28 mouse cellular contexts compared by ENCODE assay signal in genomic region chr15:25129572-25129971, GRCm38 (mm10).
DNase-seq lines count a peak whose midpoint lies in the region; ATAC-seq and TF ChIP-seq lines count a peak whose summit lies in the region.
"Had no signal": no experiment of that assay in that cellular context is flagged by ENCODE, and none has a peak within 500 bp of the region (broad histone marks: within the 10 kb centered on the region; RNA-seq: fewer than 3 reads in every experiment).

No protein-coding gene starts in this region.

- peak; percentile 73 for ATAC-seq in forebrain, embryonic 15.5 days (replicated peaks)
- no peak for ATAC-seq in forebrain, embryonic 11.5 days (replicated peaks; ENCODE audit: low FRiP score)
- ATAC-seq in hindbrain, embryonic 15.5 days (ENCODE audit: low FRiP score, low read depth): no peak
- ATAC-seq in midbrain, embryonic 14.5 days (ENCODE audit: low FRiP score, low TSS enrichment): peak; percentile 46; the same call in 1 of the 2 replicates
- ATAC-seq: CD4-positive, CD25-positive, alpha-beta regulatory T cell, adult 4 months; intestine, embryonic 16.5 days had no signal

- H3K4me3 ChIP-seq in forebrain, embryonic 15.5 days: no peak overlapping the region
- H3K4me3 ChIP-seq in forebrain, embryonic 11.5 days (ENCODE audit: low read depth, low read length): no peak overlapping the region
- no peak overlapping the region for H3K4me3 ChIP-seq in hindbrain, embryonic 15.5 days
- H3K4me3 ChIP-seq in midbrain, embryonic 14.5 days (replicated peaks; ENCODE audit: low read depth, low read length): 0 out of 2 replicates have a peak overlapping the region, but pooled peaks have one; percentile 12
- H3K4me3 ChIP-seq: embryonic facial prominence, embryonic 13.5 days; neural tube, embryonic 13.5 days had no signal

- no peak overlapping the region for H3K27ac ChIP-seq in forebrain, embryonic 15.5 days (replicated peaks)
- H3K27ac ChIP-seq in forebrain, embryonic 11.5 days (ENCODE audit: low read depth, low read length): no peak overlapping the region
- H3K27ac ChIP-seq in hindbrain, embryonic 15.5 days (replicated peaks): no peak overlapping the region
- H3K27ac ChIP-seq in midbrain, embryonic 14.5 days (replicated peaks; ENCODE audit: low read depth, low read length): 0 out of 2 replicates have a peak overlapping the region, but pooled peaks have one; percentile 32
- H3K27ac ChIP-seq: embryonic facial prominence, embryonic 13.5 days; kidney, postnatal 0 days; liver, embryonic 14.5 days; neural tube, embryonic 13.5 days; stomach, postnatal 0 days had no signal

- H3K27me3 ChIP-seq in forebrain, embryonic 15.5 days: no peaks in the 10 kb centered on the region
- no peaks in the 10 kb centered on the region for H3K27me3 ChIP-seq in forebrain, embryonic 11.5 days (ENCODE audit: control insufficient read depth, insufficient read depth, low read length)
- no peaks in the 10 kb centered on the region for H3K27me3 ChIP-seq in hindbrain, embryonic 15.5 days
- H3K27me3 ChIP-seq in midbrain, embryonic 14.5 days (ENCODE audit: control insufficient read depth, insufficient read depth, low read length): no peaks in the 10 kb centered on the region
- H3K27me3 ChIP-seq: embryonic facial prominence, embryonic 13.5 days had no signal

- no peaks in the 10 kb centered on the region for H3K36me3 ChIP-seq in forebrain, embryonic 15.5 days
- no peaks in the 10 kb centered on the region for H3K36me3 ChIP-seq in forebrain, embryonic 11.5 days (ENCODE audit: control insufficient read depth, insufficient read depth, low read length)
- no peaks in the 10 kb centered on the region for H3K36me3 ChIP-seq in hindbrain, embryonic 15.5 days
- H3K36me3 ChIP-seq in midbrain, embryonic 14.5 days (ENCODE audit: control insufficient read depth, insufficient read depth, low read length): no peaks in the 10 kb centered on the region
- H3K36me3 ChIP-seq: embryonic facial prominence, embryonic 13.5 days; neural tube, embryonic 13.5 days had no signal

- no peaks in the 10 kb centered on the region for H3K9me3 ChIP-seq in forebrain, embryonic 15.5 days
- no peaks in the 10 kb centered on the region for H3K9me3 ChIP-seq in forebrain, embryonic 11.5 days (ENCODE audit: control insufficient read depth, low read length)
- H3K9me3 ChIP-seq in hindbrain, embryonic 15.5 days: no peaks in the 10 kb centered on the region
- H3K9me3 ChIP-seq in midbrain, embryonic 14.5 days (ENCODE audit: control insufficient read depth, low read length): no peaks in the 10 kb centered on the region
- H3K9me3 ChIP-seq: embryonic facial prominence, embryonic 13.5 days; neural tube, embryonic 13.5 days had no signal

- H3K9ac ChIP-seq in forebrain, embryonic 15.5 days (replicated peaks): no peak overlapping the region
- no peak overlapping the region for H3K9ac ChIP-seq in forebrain, embryonic 11.5 days (ENCODE audit: low read length)
- no peak overlapping the region for H3K9ac ChIP-seq in hindbrain, embryonic 15.5 days
- H3K9ac ChIP-seq in midbrain, embryonic 14.5 days (replicated peaks; ENCODE audit: low read length): no peak overlapping the region
- H3K9ac ChIP-seq: embryonic facial prominence, embryonic 13.5 days; liver, embryonic 14.5 days; neural tube, embryonic 13.5 days had no signal

- WGBS in forebrain, embryonic 15.5 days: 61% methylated on average over 5 of the region's 5 CpGs
- WGBS in forebrain, embryonic 11.5 days: 68% methylated on average over 5 of the region's 5 CpGs
- WGBS in hindbrain, embryonic 15.5 days: 59% methylated on average over 5 of the region's 5 CpGs
- WGBS in midbrain, embryonic 14.5 days: 53% methylated on average over 5 of the region's 5 CpGs

- DNase-seq in forebrain, embryonic 11.5 days (ENCODE audit: low spot score): no peak
- peak; percentile 56 for DNase-seq in brain, embryonic 14.5 days (ENCODE audit: low read depth)
- peak; percentile 57 for DNase-seq in midbrain, embryonic 14.5 days
- DNase-seq in heart, adult 11 months: no peak
- DNase-seq in left cerebral cortex, adult 11 months (ENCODE audit: low spot score): no peak
- no peak for DNase-seq in MN1 (ENCODE audit: low spot score)
- DNase-seq: cerebellum, adult 11 months; cerebellum, adult 9-10 months; gastrocnemius, postnatal 10 days; heart, postnatal 14 days; kidney, adult 8-10 months; kidney, postnatal 4 days; layer of hippocampus, adult 9-11 months; liver; lung, adult 2 months; lung, postnatal 14 days; right cerebral cortex, postnatal 4 days; thymus, adult 2 months; thymus, postnatal 36 days had no signal

- TF ChIP-seq POLR2A in brain, embryonic 14.5 days (IDR thresholded peaks at IDR 0.05; ENCODE audit: borderline replicate concordance, extremely low read depth, insufficient read depth, insufficient read length, poor library complexity, severe bottlenecking): no peak

- no peak overlapping the region for H3K4me2 ChIP-seq in forebrain, embryonic 15.5 days (replicated peaks)
- no peak overlapping the region for H3K4me2 ChIP-seq in forebrain, embryonic 11.5 days (ENCODE audit: low read depth, low read length, severe bottlenecking)
- peak overlapping the region; percentile 20 for H3K4me2 ChIP-seq in hindbrain, embryonic 15.5 days
- peak overlapping the region; percentile 35 for H3K4me2 ChIP-seq in midbrain, embryonic 14.5 days (ENCODE audit: low read length)
- H3K4me2 ChIP-seq: embryonic facial prominence, embryonic 13.5 days; neural tube, embryonic 13.5 days had no signal

- TF ChIP-seq CTCF in brain, embryonic 14.5 days (IDR thresholded peaks at IDR 0.05; ENCODE audit: borderline replicate concordance, extremely low read depth, insufficient read depth, insufficient read length): no peak

- H3K4me1 ChIP-seq in forebrain, embryonic 15.5 days: no peaks in the 10 kb centered on the region
- no peaks in the 10 kb centered on the region for H3K4me1 ChIP-seq in forebrain, embryonic 11.5 days (replicated peaks; ENCODE audit: control insufficient read depth, insufficient read depth, low read length)
- H3K4me1 ChIP-seq in hindbrain, embryonic 15.5 days (replicated peaks): no peaks in the 10 kb centered on the region
- no peaks in the 10 kb centered on the region for H3K4me1 ChIP-seq in midbrain, embryonic 14.5 days (ENCODE audit: control insufficient read depth, insufficient read depth, low read length)
- H3K4me1 ChIP-seq: embryonic facial prominence, embryonic 13.5 days had no signal

Comparison
In these comparisons a context has a peak if more than half of its experiments do, and no peak if none do; other contexts are left out.
1. ATAC-seq: peak in forebrain, embryonic 15.5 days (single experiment) and midbrain, embryonic 14.5 days (single experiment); none in forebrain, embryonic 11.5 days (single experiment) and hindbrain, embryonic 15.5 days (single experiment).
2. H3K4me2 ChIP-seq: peak in hindbrain, embryonic 15.5 days (single experiment) and midbrain, embryonic 14.5 days (single experiment); none in forebrain, embryonic 15.5 days (single experiment) and forebrain, embryonic 11.5 days (single experiment).
3. DNase-seq: peak in brain, embryonic 14.5 days (single experiment) and midbrain, embryonic 14.5 days (single experiment); none in forebrain, embryonic 11.5 days (single experiment), heart, adult 11 months (single experiment), left cerebral cortex, adult 11 months (single experiment) and MN1 (single experiment).